Mouse (Mus musculus) fat pad, adult 2 months (tissue): Measurements from ENCODE around the gene Sipa1l3.

ENCODE experiments used
- DNase-seq: peaks from one replicate; pipeline ENCODE4 v3.0.0-alpha.2; 2011; ENCODE audit warnings: low read depth, low spot score; ENCODE audit errors: extremely low read depth

The Sipa1l3 gene

GRCm38 (mm10) chr7:29340247-29340646 is 178.2 kb downstream of the Sipa1l3 start:
- DNase-seq = no peak

- DNase-seq = no peak
Measured at GRCm38 (mm10) chr7:29338984-29339679, 179.3 kb downstream of the Sipa1l3 start.

- no peak for DNase-seq
Measured at GRCm38 (mm10) chr7:29338351-29338919, 180.0 kb downstream of the Sipa1l3 start.

GRCm38 (mm10) chr7:29337766-29338165 is 180.7 kb downstream of the Sipa1l3 start:
- no peak for DNase-seq

- no peak for DNase-seq
Measured at GRCm38 (mm10) chr7:29336795-29337319, 181.6 kb downstream of the Sipa1l3 start.

GRCm38 (mm10) chr7:29335841-29336671 is 182.4 kb downstream of the Sipa1l3 start:
- no peak for DNase-seq

- DNase-seq = no peak
Measured at GRCm38 (mm10) chr7:29335276-29335675, 183.2 kb downstream of the Sipa1l3 start.

- no peak for DNase-seq
Measured at GRCm38 (mm10) chr7:29334156-29334555, 184.3 kb downstream of the Sipa1l3 start.

GRCm38 (mm10) chr7:29328984-29329383 is 189.5 kb downstream of the Sipa1l3 start:
- DNase-seq = no peak

GRCm38 (mm10) chr7:29327087-29327486 is 191.4 kb downstream of the Sipa1l3 start:
- no peak for DNase-seq

- no peak for DNase-seq
Measured at GRCm38 (mm10) chr7:29319337-29320307, 198.8 kb downstream of the Sipa1l3 start.

- no peak for DNase-seq
Measured at GRCm38 (mm10) chr7:29318115-29318911, 200.1 kb downstream of the Sipa1l3 start.

- DNase-seq = no peak
Measured at GRCm38 (mm10) chr7:29317558-29317957, 200.9 kb downstream of the Sipa1l3 start.

GRCm38 (mm10) chr7:29316976-29317375 is 201.5 kb downstream of the Sipa1l3 start:
- DNase-seq = no peak

GRCm38 (mm10) chr7:29316137-29316734 is 202.2 kb downstream of the Sipa1l3 start:
- DNase-seq = no peak

GRCm38 (mm10) chr7:29314844-29315628 is 203.4 kb downstream of the Sipa1l3 start:
- no peak for DNase-seq

- DNase-seq = no peak
Measured at GRCm38 (mm10) chr7:29313572-29314261, 204.7 kb downstream of the Sipa1l3 start.

- no peak for DNase-seq
Measured at GRCm38 (mm10) chr7:29313051-29313450, 205.4 kb downstream of the Sipa1l3 start.
